Mouse (Mus musculus): ENCODE measurements around the gene Apoe.

DNA sequence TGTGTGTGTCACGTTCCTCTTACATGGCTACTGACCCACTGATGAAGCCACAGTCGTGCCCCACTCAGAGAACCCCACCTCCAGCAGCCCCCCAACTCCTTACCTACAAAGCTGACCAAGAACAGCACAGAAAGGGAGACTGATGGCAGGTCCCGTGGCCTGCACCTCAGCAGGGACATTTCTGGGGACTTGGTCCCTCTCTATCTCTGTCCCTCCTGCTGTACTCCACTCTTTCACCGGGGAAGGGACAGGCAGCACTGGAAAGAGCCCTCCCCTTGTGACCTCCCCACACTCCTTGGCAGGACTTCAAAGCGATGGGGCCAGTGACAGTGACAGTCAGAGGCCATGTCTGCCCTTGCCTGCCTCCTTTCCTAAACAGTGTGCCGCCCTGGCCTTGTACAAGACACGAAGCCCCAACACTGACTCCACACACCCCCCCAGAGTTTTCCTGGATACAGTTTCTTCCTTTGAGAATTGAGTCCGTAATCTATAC is 17.7 kb downstream of the Apoe start, which contains the start of the genes Gm44805 and Apoc4:
- TF ChIP-seq CTCF (IDR thresholded peaks at IDR 0.05; ENCODE audit: low read depth, low read length) (no peak), POLR2A (IDR thresholded peaks at IDR 0.05; ENCODE audit: borderline replicate concordance, low read depth, low read length) (no peak)
